Mouse (Mus musculus) midbrain, embryonic 16.5 days (tissue): ENCODE data around the gene Hist2h3c2. TPM values are rescaled to one million over a fixed set of nuclear protein-coding genes. Genes with fewer than 3 reads are reported as not detected.
A peak's percentile ranks its signal among the peaks of the same experiment; 100 is the strongest.
"Not testable (repeated sequence)": the region's sequence is repeated elsewhere in the genome, so short reads cannot be mapped to it uniquely, and the experiment has no call there.

Experiments used
- ATAC-seq: fragments of 200-750 bp; cut with Nextera tagmentation; 2 replicates; pipeline ENCODE4 v1.8.0; 2017; ENCODE audit warnings: moderate TSS enrichment
- H3K27ac ChIP-seq: fragments of 300-500 bp; sonication (generic); 2 replicates; pipeline ENCODE4 v1.5.1; 2014; ENCODE audit warnings: mild to moderate bottlenecking, low read length, mixed read lengths
- H3K27me3 ChIP-seq: fragments of 300-500 bp; sonication (generic); 2 replicates; pipeline ENCODE4 v1.6.1; 2014; ENCODE audit warnings: low read depth, low read length, mixed read lengths; ENCODE audit not compliant: control insufficient read depth, insufficient read depth
- H3K36me3 ChIP-seq: fragments of 300-500 bp; sonication (generic); 2 replicates; pipeline ENCODE4 v1.6.1; 2014; ENCODE audit warnings: mild to moderate bottlenecking, low read length, moderate library complexity, mixed read lengths; ENCODE audit not compliant: control insufficient read depth, insufficient read depth
- H3K4me1 ChIP-seq: fragments of 300-500 bp; sonication (generic); 2 replicates; pipeline ENCODE4 v1.6.1; 2014; ENCODE audit warnings: mild to moderate bottlenecking, low read length, mixed read lengths; ENCODE audit not compliant: control insufficient read depth, insufficient read depth
- H3K4me2 ChIP-seq: fragments of 300-500 bp; sonication (generic); 2 replicates; pipeline ENCODE4 v1.6.1; 2014; ENCODE audit warnings: mild to moderate bottlenecking, low read length, mixed read lengths
- H3K4me3 ChIP-seq: fragments of 300-500 bp; sonication (generic); 2 replicates; pipeline ENCODE4 v1.5.1; 2014; ENCODE audit warnings: low read depth, mild to moderate bottlenecking, low read length, moderate library complexity, mixed read lengths
- H3K9ac ChIP-seq: fragments of 300-500 bp; sonication (generic); 2 replicates; pipeline ENCODE4 v1.6.1; 2014; ENCODE audit warnings: low read depth, low read length, mixed read lengths
- H3K9me3 ChIP-seq: fragments of 300-500 bp; sonication (generic); replicated peaks from 2 replicates; pipeline ENCODE4 v1.6.1; 2014; ENCODE audit warnings: mild to moderate bottlenecking, low read length, mixed read lengths; ENCODE audit not compliant: control insufficient read depth, poor library complexity, severe bottlenecking
- WGBS: fragments of 180-500 bp; shearing (Covaris S2); extraction: QIAGEN DNeasy Blood & Tissue Kit; methylation state at CpG from one replicate; pipeline ENCODE4 v1.1.7; 2014; 5-methylcytosine and 5-hydroxymethylcytosine counted together
- polyA plus RNA-seq: library from polyadenylated mRNA; unstranded; fragments of >200 nt; fragmentation: Nextera tagmentation; extraction: Ambion mirVana; gene quantifications from 2 replicates; pipeline ENCODE4 v1.2.1, GENCODE M21; 2015

Gene Hist2h3c2
- polyA plus RNA-seq, 1 experiment from 2014 or later: 1.3 TPM

GRCm38 (mm10) chr3:96269511-96270474, 30.9 kb upstream of the Hist2h3c2 start, which contains the start of gene Hist2h2bb:
TSS of gene Hist2h2bb (plus strand) at chr3:96269752.
- peak; percentile 97 for ATAC-seq
- Histone ChIP-seq H3K27me3 (no peaks in the 10 kb centered on the region), H3K4me1 (peaks cover 7% of the 10 kb centered on the region; the same call in 1 of the 2 replicates), H3K4me2 (peak within 1 kb of the TSS; percentile 93), H3K36me3 (no peaks in the 10 kb centered on the region), H3K9me3 (no peaks in the 10 kb centered on the region), H3K9ac (peak within 1 kb of the TSS; percentile 77), H3K27ac (peak within 1 kb of the TSS; percentile 95), H3K4me3 (peak within 1 kb of the TSS; percentile 59)
- WGBS: under 1% methylated on average over 45 of the region's 45 CpGs

- Histone ChIP-seq H3K4me1 (peaks cover 11% of the 10 kb centered on the region; the same call in 1 of the 2 replicates), H3K4me2 (peak overlapping the region; percentile 93), H3K9ac (peak overlapping the region; percentile 62), H3K27ac (peak overlapping the region; percentile 95), H3K4me3 (peak overlapping the region; percentile 59)
- not testable (repeated sequence) for H3K36me3 ChIP-seq, H3K27me3 ChIP-seq, H3K9me3 ChIP-seq
- WGBS: under 1% methylated on average over 12 of the region's 44 CpGs
- ATAC-seq: peak; percentile 67
Observed at GRCm38 (mm10) chr3:96268776-96269378, 29.9 kb upstream of the Hist2h3c2 start.

DNA sequence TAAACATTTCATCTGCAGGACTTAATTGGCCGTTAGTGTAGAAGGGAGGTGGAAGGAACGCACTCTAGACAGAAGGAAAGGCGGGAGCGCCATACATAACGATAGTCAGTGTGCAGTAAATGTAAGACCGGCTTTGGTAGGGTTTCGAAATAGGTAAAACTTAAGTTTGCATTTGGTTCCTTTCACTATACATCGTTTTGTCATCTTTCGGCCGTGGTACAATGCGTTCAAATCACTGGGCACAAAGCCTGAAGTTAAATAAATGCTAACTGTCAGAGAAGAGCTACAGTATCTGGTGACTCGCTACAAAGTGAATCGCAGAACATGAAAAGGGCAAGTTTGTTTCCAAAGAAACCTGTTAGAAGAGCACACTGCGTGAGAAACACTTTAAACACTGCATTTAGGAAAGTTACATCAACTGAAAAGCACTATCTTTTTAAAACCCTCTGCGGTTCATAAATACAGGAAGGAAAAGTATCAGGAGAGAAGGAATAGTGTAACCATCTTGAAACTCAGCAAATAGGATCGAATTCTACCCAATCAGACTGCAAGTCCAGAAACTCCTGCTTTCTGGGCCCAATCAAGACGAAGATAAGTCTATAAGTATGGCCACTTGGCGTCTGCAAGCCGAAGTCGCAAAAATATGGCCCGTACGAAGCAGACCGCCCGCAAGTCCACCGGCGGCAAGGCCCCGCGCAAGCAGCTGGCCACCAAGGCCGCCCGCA, 29.3 kb upstream of the Hist2h3c2 start, which contains the start of gene Hist2h3b:
Gene Hist2h3b (plus strand): TSS at position 604 of the 725 bp plus-strand sequence.
- peak; percentile 56 for ATAC-seq
- Histone ChIP-seq H3K27me3 (no peaks in the 10 kb centered on the region), H3K4me2 (peak within 1 kb of the TSS; percentile 93), H3K36me3 (no peaks in the 10 kb centered on the region), H3K9ac (peak within 1 kb of the TSS; percentile 62), H3K9me3 (no peaks in the 10 kb centered on the region), H3K4me1 (peaks cover 12% of the 10 kb centered on the region; the same call in 1 of the 2 replicates), H3K4me3 (peak within 1 kb of the TSS; percentile 59), H3K27ac (peak within 1 kb of the TSS; percentile 95)
- WGBS: 24% methylated on average over 28 of the region's 30 CpGs

DNA sequence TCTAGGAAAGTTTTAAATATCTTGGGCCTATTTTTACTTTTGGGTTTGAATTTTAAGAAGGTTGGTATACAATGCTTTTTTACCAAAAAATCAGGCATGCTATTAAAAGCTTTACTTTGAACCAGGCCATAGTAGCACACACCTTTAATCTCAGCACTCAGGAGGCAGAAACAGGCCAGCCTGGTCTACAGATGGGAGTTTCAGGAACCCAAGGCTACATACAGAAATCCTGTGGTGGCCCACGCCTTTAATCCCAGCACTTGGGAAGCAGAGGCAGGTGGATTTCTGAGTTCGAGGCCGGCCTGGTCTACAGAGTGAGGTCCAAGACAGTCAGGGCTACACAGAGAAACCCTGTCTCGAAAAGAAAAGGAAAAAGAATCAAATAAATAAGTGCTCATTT, 28.6 kb upstream of the Hist2h3c2 start:
- no peaks in the 10 kb centered on the region for H3K27me3 ChIP-seq
- WGBS: 82% methylated on average over 4 of the region's 4 CpGs
- no peak overlapping the region for H3K4me3 ChIP-seq
- H3K27ac ChIP-seq: peak overlapping the region; percentile 25; the same call in 1 of the 2 replicates
- no peaks in the 10 kb centered on the region for H3K36me3 ChIP-seq
- peaks cover 12% of the 10 kb centered on the region; the same call in 1 of the 2 replicates for H3K4me1 ChIP-seq
- no peak overlapping the region for H3K4me2 ChIP-seq
- H3K9me3 ChIP-seq: no peaks in the 10 kb centered on the region
- H3K9ac ChIP-seq: no peak overlapping the region
- no peak for ATAC-seq

GRCm38 (mm10) chr3:96266132-96266710, 27.3 kb upstream of the Hist2h3c2 start:
- Histone ChIP-seq H3K4me2 (no peak overlapping the region), H3K9ac (no peak overlapping the region), H3K4me3 (no peak overlapping the region), H3K27ac (no peak overlapping the region), H3K4me1 (peaks cover 17% of the 10 kb centered on the region; the same call in 1 of the 2 replicates), H3K36me3 (no peaks in the 10 kb centered on the region), H3K27me3 (no peaks in the 10 kb centered on the region), H3K9me3 (no peaks in the 10 kb centered on the region)
- no peak for ATAC-seq
- WGBS: 93% methylated on average over 8 of the region's 8 CpGs

DNA sequence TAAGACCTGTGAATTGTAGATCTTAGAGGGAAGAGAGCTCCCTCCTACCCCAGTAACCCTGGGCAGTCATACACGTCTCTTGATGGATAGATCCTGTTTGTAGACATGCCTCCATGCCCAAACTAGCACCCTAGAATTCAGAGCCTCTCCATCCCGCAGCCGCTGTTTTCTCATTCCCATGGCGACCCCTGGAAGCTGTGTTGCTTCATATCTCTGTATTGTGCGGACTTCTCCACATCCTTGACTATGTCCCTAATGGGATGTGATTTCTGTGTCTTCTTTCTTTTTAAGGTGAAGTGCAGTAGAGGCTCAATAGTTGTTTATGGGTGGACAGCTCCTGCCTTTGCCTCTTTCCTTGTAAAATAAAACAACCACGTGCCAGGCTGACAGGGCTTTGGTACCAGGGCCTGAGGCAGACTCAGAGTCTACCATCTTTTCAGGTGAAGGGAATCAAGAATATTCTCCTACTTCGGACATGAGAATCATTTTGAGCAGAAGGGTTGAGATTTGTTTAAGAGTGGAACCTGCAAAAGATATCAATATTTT, 25.6 kb upstream of the Hist2h3c2 start:
- no peaks in the 10 kb centered on the region for H3K9me3 ChIP-seq
- H3K27me3 ChIP-seq: no peaks in the 10 kb centered on the region
- H3K9ac ChIP-seq: no peak overlapping the region
- peaks cover 19% of the 10 kb centered on the region; the same call in 1 of the 2 replicates for H3K4me1 ChIP-seq
- whole genome bisulfite sequencing: 70% methylated on average over 7 of the region's 7 CpGs
- no peak overlapping the region for H3K27ac ChIP-seq
- no peak overlapping the region for H3K4me2 ChIP-seq
- no peak overlapping the region for H3K4me3 ChIP-seq
- H3K36me3 ChIP-seq: no peaks in the 10 kb centered on the region
- no peak for ATAC-seq

DNA sequence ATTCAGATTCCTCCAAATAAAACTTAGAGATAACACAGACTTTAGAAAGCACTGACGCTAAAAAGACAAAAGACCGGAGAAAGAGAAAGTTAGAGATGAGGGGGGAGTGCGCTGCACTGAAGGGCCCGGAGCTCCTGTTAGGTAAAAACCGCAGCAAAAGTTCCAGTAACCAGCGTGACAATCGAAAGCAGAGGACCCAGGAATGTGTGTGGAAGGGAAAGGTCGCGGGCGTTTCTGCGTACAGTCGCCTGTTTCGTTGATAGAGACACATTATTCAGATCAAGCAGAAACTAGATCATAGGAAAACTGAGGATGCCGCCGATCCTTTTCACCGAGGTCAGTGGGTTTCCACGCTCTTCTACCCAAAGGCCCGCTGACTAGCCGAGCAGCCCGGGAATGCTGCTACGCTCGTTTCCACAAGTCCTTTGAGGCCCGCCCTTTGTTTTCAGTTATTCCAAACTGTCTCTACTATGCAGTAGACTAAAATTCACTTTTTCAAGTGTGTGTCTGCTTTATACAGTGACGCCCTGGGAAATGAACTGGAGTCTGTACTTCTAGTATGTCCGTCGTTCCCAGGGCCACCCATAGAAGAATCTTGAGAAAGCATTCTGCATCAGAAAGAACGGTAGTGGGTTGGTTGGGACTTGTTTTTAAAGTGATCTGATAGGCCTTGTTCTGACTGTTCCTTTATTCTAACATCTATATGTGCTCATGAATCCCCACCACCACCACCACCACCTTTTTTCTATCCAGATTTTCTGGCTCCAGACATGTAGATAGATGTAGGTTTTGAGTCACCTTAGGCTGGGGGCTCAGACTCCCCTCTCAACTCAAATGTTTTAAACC, 24.9 kb upstream of the Hist2h3c2 start:
- peak; percentile 50 for ATAC-seq
- Histone ChIP-seq H3K4me3 (peak overlapping the region; percentile 45), H3K9me3 (no peaks in the 10 kb centered on the region), H3K36me3 (no peaks in the 10 kb centered on the region), H3K27ac (peak overlapping the region; percentile 96), H3K4me1 (peaks cover 17% of the 10 kb centered on the region; the same call in 1 of the 2 replicates), H3K27me3 (no peaks in the 10 kb centered on the region), H3K9ac (peak overlapping the region; percentile 21), H3K4me2 (peak overlapping the region; percentile 56)
- 4% methylated on average over 27 of the region's 27 CpGs for WGBS
